Mouse (Mus musculus): ENCODE data around the gene Acad8.

Acad8 gene

GRCm38 (mm10) chr9:26999461-27000395, at the start of gene Acad8, which contains the start of gene Thyn1:
Acad8 (minus strand) TSS chr9:26999566.
Thyn1 (plus strand) TSS chr9:26999710.
- DNase-seq (ENCODE audit: low spot score in 2 of 2) = peak; percentile 91 to 94

- no peak for DNase-seq (ENCODE audit: low spot score in 2 of 2)
Measured at GRCm38 (mm10) chr9:27043892-27044291, 44.5 kb upstream of the Acad8 start.

- no peak for DNase-seq (ENCODE audit: low spot score in 2 of 2)
Measured at GRCm38 (mm10) chr9:27030763-27031100, 31.4 kb upstream of the Acad8 start.

GRCm38 (mm10) chr9:27029828-27030762, 30.7 kb upstream of the Acad8 start, which contains the start of the genes Vps26b and Ncapd3:
Vps26b (minus strand) TSS chr9:27030065.
Ncapd3 (plus strand) TSS chr9:27030175.
- peak; percentile 91 to 95 for DNase-seq (ENCODE audit: low spot score in 2 of 2)

- DNase-seq (ENCODE audit: low spot score in 2 of 2) = peak; percentile 26 to 32
Measured at GRCm38 (mm10) chr9:27029022-27029827, 29.9 kb upstream of the Acad8 start.

GRCm38 (mm10) chr9:27026708-27027107, 27.3 kb upstream of the Acad8 start:
- peak; percentile 81 to 86 for DNase-seq (ENCODE audit: low spot score in 2 of 2)

- peak; percentile 59 for DNase-seq (ENCODE audit: low spot score in 2 of 2)
Measured at GRCm38 (mm10) chr9:27023681-27024080, 24.3 kb upstream of the Acad8 start.

GRCm38 (mm10) chr9:27018961-27019360, 19.6 kb upstream of the Acad8 start:
- DNase-seq (ENCODE audit: low spot score in 2 of 2) = peak; percentile 52 to 53

- DNase-seq (ENCODE audit: low spot score in 2 of 2) = no peak
Measured at GRCm38 (mm10) chr9:27011572-27011971, 12.2 kb upstream of the Acad8 start.

GRCm38 (mm10) chr9:27009231-27009630, 9.9 kb upstream of the Acad8 start:
- DNase-seq (ENCODE audit: low spot score in 2 of 2) = no peak

GRCm38 (mm10) chr9:27006866-27007265, 7.5 kb upstream of the Acad8 start:
- DNase-seq (ENCODE audit: low spot score in 2 of 2) = no peak

- DNase-seq (ENCODE audit: low spot score in 2 of 2) = no peak
Measured at GRCm38 (mm10) chr9:27005933-27006332, 6.6 kb upstream of the Acad8 start.

- DNase-seq (ENCODE audit: low spot score in 2 of 2) = no peak
Measured at GRCm38 (mm10) chr9:27005231-27005630, 5.9 kb upstream of the Acad8 start.

- DNase-seq (ENCODE audit: low spot score in 2 of 2) = no peak
Measured at GRCm38 (mm10) chr9:26998669-26999460, 501 bp downstream of the Acad8 start.

- DNase-seq (ENCODE audit: low spot score in 2 of 2) = no peak
Measured at GRCm38 (mm10) chr9:26997501-26997900, 1.9 kb downstream of the Acad8 start.

- DNase-seq (ENCODE audit: low spot score in 2 of 2) = peak in 1 of 2 experiments; percentile 12
Measured at GRCm38 (mm10) chr9:26997062-26997461, 2.3 kb downstream of the Acad8 start.

GRCm38 (mm10) chr9:26993900-26994299, 5.5 kb downstream of the Acad8 start:
- DNase-seq (ENCODE audit: low spot score in 2 of 2) = no peak

- DNase-seq (ENCODE audit: low spot score in 2 of 2) = no peak
Measured at GRCm38 (mm10) chr9:26993118-26993517, 6.2 kb downstream of the Acad8 start.

- DNase-seq (ENCODE audit: low spot score in 2 of 2) = no peak
Measured at GRCm38 (mm10) chr9:26990181-26990580, 9.2 kb downstream of the Acad8 start.

GRCm38 (mm10) chr9:26985668-26986277, 13.6 kb downstream of the Acad8 start:
- DNase-seq (ENCODE audit: low spot score in 2 of 2) = no peak

All from spleen, postnatal 36 days (tissue).